Mouse (Mus musculus) ES-E14 (cell line): ENCODE measurements around the gene Nanos2.

Experiments
- CHD2 ChIP-seq: IDR thresholded peaks from 2 replicates; pipeline ENCODE4 v1.6.1; 2014; ENCODE audit warnings: mild to moderate bottlenecking, low read depth, low read length, inconsistent platforms
- MAFK ChIP-seq: IDR thresholded peaks from 2 replicates; pipeline ENCODE4 v1.6.1; 2014; ENCODE audit warnings: mild to moderate bottlenecking, low read depth, low read length, inconsistent platforms; ENCODE audit not compliant: insufficient read depth
- ZC3H11A ChIP-seq: IDR thresholded peaks from 2 replicates; pipeline ENCODE4 v1.6.1; 2012; ENCODE audit warnings: low read depth, mild to moderate bottlenecking, inconsistent platforms, low read length, borderline replicate concordance
- ZNF384 ChIP-seq: IDR thresholded peaks from 2 replicates; pipeline ENCODE4 v1.6.1; 2012; ENCODE audit warnings: low read depth, low read length, inconsistent platforms

DNA sequence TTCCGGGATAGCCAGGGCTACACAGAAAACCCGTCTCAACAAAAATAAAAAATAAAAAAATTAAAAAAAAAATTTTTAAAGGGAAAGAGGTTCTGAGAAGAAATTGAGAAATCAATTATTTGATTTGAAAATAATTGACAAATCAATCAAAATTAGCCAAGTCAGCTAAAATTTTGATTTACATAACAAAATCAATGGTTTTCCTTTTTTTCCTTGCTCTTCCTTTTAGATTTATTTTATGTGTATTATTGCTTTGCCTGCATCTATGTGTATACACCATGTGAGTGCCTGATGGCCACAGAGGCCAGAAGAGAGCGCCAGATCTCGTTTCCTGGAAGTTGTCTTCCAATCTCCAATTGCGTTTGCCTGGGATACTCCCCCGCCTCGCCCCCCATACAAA lies 30.7 kb downstream of the Nanos2 start:
- TF ChIP-seq ZC3H11A (no peak), CHD2 (no peak), ZNF384 (no peak), MAFK (peak; percentile 70; the same call in 1 of the 2 replicates)
